ENCODE assay signal across 15 mouse cellular contexts in the genomic region with DNA sequence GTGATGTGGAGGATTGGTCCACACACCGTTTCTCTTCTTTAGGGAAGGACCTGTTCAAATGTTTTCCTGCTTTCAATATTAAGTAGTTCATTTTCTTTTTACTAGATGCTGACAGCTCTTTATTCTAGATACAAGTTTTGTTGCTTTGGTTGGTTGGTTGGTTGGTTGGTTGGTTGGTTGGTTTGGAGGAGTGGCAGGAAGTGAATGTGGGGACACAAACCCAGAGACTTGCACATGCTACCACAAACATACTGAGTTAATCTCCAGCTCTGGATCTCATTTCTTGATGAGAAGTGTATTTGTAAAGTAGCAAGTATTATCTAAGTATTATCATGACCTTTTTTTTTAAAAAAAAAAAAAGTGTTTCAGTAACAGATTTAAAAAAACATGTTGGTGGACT.
"Had no signal": no experiment of that assay in that cellular context is flagged by ENCODE, and none has a peak within 500 bp of the region (broad histone marks: within the 10 kb centered on the region; RNA-seq: fewer than 3 reads in every experiment).

No protein-coding gene starts in this region.

- H3K27ac ChIP-seq: limb, embryonic 12.5 days; liver, embryonic 13.5 days; lung, embryonic 15.5 days; macrophage; midbrain, embryonic 13.5 days; neural tube, embryonic 12.5 days; stomach, embryonic 15.5 days had no signal

- ATAC-seq: liver, postnatal 0 days; midbrain, embryonic 13.5 days had no signal

- H3K27me3 ChIP-seq: limb, embryonic 12.5 days; liver, embryonic 13.5 days; lung, embryonic 15.5 days; midbrain, embryonic 13.5 days; neural tube, embryonic 12.5 days; stomach, embryonic 15.5 days had no signal

- H3K36me3 ChIP-seq: lung, embryonic 15.5 days had no signal

- DNase-seq: kidney, postnatal 25 days; liver; liver, embryonic 13.5 days; liver, postnatal 0 days; lung, postnatal 14 days; spleen, adult 18-20 months; thymus, adult 2 months; thymus, postnatal 25 days had no signal

- H3K4me1 ChIP-seq: limb, embryonic 12.5 days; liver, embryonic 13.5 days; lung, embryonic 15.5 days; neural tube, embryonic 12.5 days; stomach, embryonic 15.5 days had no signal

- H3K4me2 ChIP-seq: limb, embryonic 12.5 days; liver, embryonic 13.5 days; lung, embryonic 15.5 days; midbrain, embryonic 13.5 days; neural tube, embryonic 12.5 days; stomach, embryonic 15.5 days had no signal

- H3K4me3 ChIP-seq: limb, embryonic 12.5 days; liver, embryonic 13.5 days; lung, embryonic 15.5 days; midbrain, embryonic 13.5 days; myocyte; neural tube, embryonic 12.5 days; stomach, embryonic 15.5 days had no signal

- H3K9me3 ChIP-seq: liver, embryonic 13.5 days; lung, embryonic 15.5 days; midbrain, embryonic 13.5 days; neural tube, embryonic 12.5 days; stomach, embryonic 15.5 days had no signal

- H3K9ac ChIP-seq: limb, embryonic 12.5 days; liver, embryonic 13.5 days; liver, postnatal 0 days; lung, embryonic 15.5 days; midbrain, embryonic 13.5 days; neural tube, embryonic 12.5 days; stomach, embryonic 15.5 days had no signal
